Mouse (Mus musculus): ENCODE results near the gene Zfp36l3.

Zfp36l3 gene

GRCm38 (mm10) chrX:53776276-53776675, at the start of gene Zfp36l3:
Gene Zfp36l3 (minus strand): TSS chrX:53776394.
- DNase-seq (ENCODE audit: low spot score) = no peak

- peak; percentile 15 for DNase-seq (ENCODE audit: low spot score)
Observed at GRCm38 (mm10) chrX:53799074-53799473, 22.9 kb upstream of the Zfp36l3 start.

GRCm38 (mm10) chrX:53797519-53797918, 21.3 kb upstream of the Zfp36l3 start, which contains the start of gene Xlr:
Gene Xlr (minus strand): TSS chrX:53797706.
- DNase-seq (ENCODE audit: low spot score) = peak; percentile 67

GRCm38 (mm10) chrX:53757736-53758135, 18.5 kb downstream of the Zfp36l3 start, which contains the start of gene 1700013H16Rik:
Gene 1700013H16Rik (minus strand): TSS chrX:53757831.
- no peak for DNase-seq (ENCODE audit: low spot score)

GRCm38 (mm10) chrX:53752851-53753250, 23.3 kb downstream of the Zfp36l3 start:
- DNase-seq (ENCODE audit: low spot score) = no peak

- DNase-seq (ENCODE audit: low spot score) = no peak
Observed at GRCm38 (mm10) chrX:53728967-53729366, 47.2 kb downstream of the Zfp36l3 start.

GRCm38 (mm10) chrX:53724596-53724995, 51.6 kb downstream of the Zfp36l3 start, which contains the start of gene 4930502E18Rik:
Gene 4930502E18Rik (plus strand): TSS chrX:53724826.
- no peak for DNase-seq (ENCODE audit: low spot score)
